Comparison of ENCODE assay signal across 15 mouse cellular contexts in the genomic region with DNA sequence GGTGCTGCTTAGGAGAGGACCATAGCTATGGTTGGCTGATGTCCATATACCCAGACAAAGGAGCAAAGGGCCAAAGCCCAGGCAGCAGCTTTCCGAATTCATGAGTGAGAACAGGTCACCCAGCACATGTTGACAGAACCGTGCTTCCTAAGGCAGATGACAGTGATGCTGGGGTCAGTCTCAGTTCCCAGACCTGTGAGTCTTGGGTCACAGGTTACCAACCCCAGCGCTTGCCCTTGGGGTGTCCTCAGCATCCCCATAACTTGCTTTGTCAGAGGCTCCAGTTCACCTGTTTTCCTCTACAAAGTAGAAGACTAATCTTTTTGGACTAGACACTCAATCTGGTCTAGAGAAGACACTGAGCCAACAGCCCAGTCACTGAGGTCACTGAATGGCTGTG.
"Had no signal": no experiment of that assay in that cellular context is flagged by ENCODE, and none has a peak within 500 bp of the region (broad histone marks: within the 10 kb centered on the region; RNA-seq: fewer than 3 reads in every experiment).

No protein-coding gene starts in this region.

- ATAC-seq: liver, postnatal 0 days; midbrain, embryonic 13.5 days; midbrain, embryonic 15.5 days had no signal

- H3K27ac ChIP-seq: liver, embryonic 15.5 days; macrophage; midbrain, embryonic 13.5 days; midbrain, embryonic 15.5 days; neural tube, embryonic 12.5 days had no signal

- H3K4me3 ChIP-seq: liver, embryonic 15.5 days; megakaryocyte, embryonic 14.5 days; midbrain, embryonic 13.5 days; midbrain, embryonic 15.5 days; neural tube, embryonic 12.5 days had no signal

- DNase-seq: liver, postnatal 0 days; lung, adult 2 months; lung, postnatal 14 days; lung, postnatal 36 days; right cerebral cortex, postnatal 14 days; thymus, adult 2 months; thymus, postnatal 25 days; thymus, postnatal 4 days had no signal

- H3K9ac ChIP-seq: liver, embryonic 15.5 days; liver, postnatal 0 days; midbrain, embryonic 13.5 days; midbrain, embryonic 15.5 days; neural tube, embryonic 12.5 days had no signal

- H3K9me3 ChIP-seq: liver, embryonic 15.5 days; megakaryocyte, embryonic 14.5 days; midbrain, embryonic 13.5 days; midbrain, embryonic 15.5 days; neural tube, embryonic 12.5 days had no signal

- H3K36me3 ChIP-seq: liver, embryonic 15.5 days; midbrain, embryonic 13.5 days; midbrain, embryonic 15.5 days; neural tube, embryonic 12.5 days had no signal

- H3K4me2 ChIP-seq: liver, embryonic 15.5 days; midbrain, embryonic 11.5 days; midbrain, embryonic 13.5 days; midbrain, embryonic 15.5 days; neural tube, embryonic 12.5 days had no signal

- H3K27me3 ChIP-seq: liver, embryonic 15.5 days; megakaryocyte, embryonic 14.5 days; midbrain, embryonic 13.5 days; midbrain, embryonic 15.5 days; neural tube, embryonic 12.5 days had no signal

- H3K4me1 ChIP-seq: midbrain, embryonic 13.5 days; midbrain, embryonic 15.5 days; neural tube, embryonic 12.5 days had no signal
